Mouse (Mus musculus) limb, embryonic 13.5 days (tissue): ENCODE measurements around the gene BC051019. TPM values are rescaled to one million over a fixed set of nuclear protein-coding genes. Genes with fewer than 3 reads are reported as not detected.

Experiments
- ATAC-seq: fragments of 200-750 bp; cut with Nextera tagmentation; 2 replicates; pipeline ENCODE4 v1.8.0; 2017; ENCODE audit warnings: low read depth, moderate number of reproducible peaks, moderate TSS enrichment; ENCODE audit not compliant: low FRiP score
- H3K27ac ChIP-seq: fragments of 300-500 bp; sonication (generic); 2 replicates; pipeline ENCODE4 v1.5.1; 2015; ENCODE audit warnings: inconsistent platforms, mild to moderate bottlenecking, moderate library complexity
- H3K27me3 ChIP-seq: fragments of 300-500 bp; sonication (generic); 2 replicates; pipeline ENCODE4 v1.6.1; 2015; ENCODE audit warnings: mild to moderate bottlenecking, inconsistent platforms
- H3K36me3 ChIP-seq: fragments of 300-500 bp; sonication (generic); 2 replicates; pipeline ENCODE4 v1.6.1; 2015; ENCODE audit warnings: inconsistent platforms, mild to moderate bottlenecking, moderate library complexity
- H3K4me1 ChIP-seq: fragments of 300-500 bp; sonication (generic); 2 replicates; pipeline ENCODE4 v1.6.1; 2015; ENCODE audit warnings: inconsistent platforms
- H3K4me2 ChIP-seq: fragments of 300-500 bp; sonication (generic); replicated peaks from 2 replicates; pipeline ENCODE4 v1.6.1; 2015; ENCODE audit warnings: inconsistent platforms, mild to moderate bottlenecking, moderate library complexity
- H3K4me3 ChIP-seq: fragments of 300-500 bp; sonication (generic); 2 replicates; pipeline ENCODE4 v1.5.1; 2015; ENCODE audit warnings: moderate library complexity, mild to moderate bottlenecking, inconsistent platforms
- H3K9ac ChIP-seq: fragments of 300-500 bp; sonication (generic); 2 replicates; pipeline ENCODE4 v1.6.1; 2015; ENCODE audit warnings: mild to moderate bottlenecking, inconsistent platforms
- H3K9me3 ChIP-seq: fragments of 300-500 bp; sonication (generic); 2 replicates; pipeline ENCODE4 v1.6.1; 2016; ENCODE audit warnings: inconsistent platforms
- WGBS: fragments of 180-500 bp; shearing (Covaris S2); methylation state at CpG from one replicate; pipeline ENCODE4 v1.1.7; 2015; 5-methylcytosine and 5-hydroxymethylcytosine counted together
- polyA plus RNA-seq: library from polyadenylated mRNA; unstranded; fragments of >200 nt; fragmentation: Nextera tagmentation; extraction: Ambion mirVana; gene quantifications from 2 replicates; pipeline ENCODE4 v1.2.1, GENCODE M21; 2015

BC051019 gene
- polyA plus RNA-seq, 1 experiment from 2014 or later = 0.19 TPM

GRCm38 (mm10) chr7:109674944-109675628, 48.6 kb downstream of the BC051019 start:
- no peak overlapping the region for H3K4me3 ChIP-seq
- H3K36me3 ChIP-seq = no peaks in the 10 kb centered on the region
- peaks cover 17% of the 10 kb centered on the region for H3K4me1 ChIP-seq
- H3K4me2 ChIP-seq = no peak overlapping the region
- WGBS = 51% methylated on average over 4 of the region's 4 CpGs
- no peak for ATAC-seq
- no peaks in the 10 kb centered on the region for H3K9me3 ChIP-seq
- no peaks in the 10 kb centered on the region for H3K27me3 ChIP-seq
- no peak overlapping the region for H3K9ac ChIP-seq
- no peak overlapping the region for H3K27ac ChIP-seq

- Histone ChIP-seq H3K4me1 (peaks cover 34% of the 10 kb centered on the region), H3K9me3 (no peaks in the 10 kb centered on the region), H3K4me3 (peak overlapping the region; percentile 77), H3K9ac (peak overlapping the region; percentile 88), H3K27ac (peak overlapping the region; percentile 99), H3K36me3 (no peaks in the 10 kb centered on the region), H3K27me3 (no peaks in the 10 kb centered on the region), H3K4me2 (peak overlapping the region; percentile 73)
- ATAC-seq = peak; percentile 97
- WGBS = under 1% methylated on average over 37 of the region's 44 CpGs
Measured at GRCm38 (mm10) chr7:109671581-109672471, 51.8 kb downstream of the BC051019 start.

- Histone ChIP-seq H3K36me3 (no peaks in the 10 kb centered on the region), H3K27me3 (no peaks in the 10 kb centered on the region), H3K4me3 (peak overlapping the region; percentile 11), H3K4me2 (peak overlapping the region; percentile 73), H3K4me1 (peaks cover 34% of the 10 kb centered on the region), H3K27ac (no peak overlapping the region), H3K9ac (0 out of 2 replicates have a peak overlapping the region, but pooled peaks have one; percentile 21), H3K9me3 (no peaks in the 10 kb centered on the region)
- no peak for ATAC-seq
- WGBS = 65% methylated on average over 5 of the region's 5 CpGs
Measured at GRCm38 (mm10) chr7:109669426-109670170, 54.1 kb downstream of the BC051019 start.

GRCm38 (mm10) chr7:109666664-109667063, 57.0 kb downstream of the BC051019 start:
- 86% methylated on average over 5 of the region's 5 CpGs for WGBS
- no peak for ATAC-seq
- Histone ChIP-seq H3K4me1 (peaks cover 27% of the 10 kb centered on the region), H3K36me3 (no peaks in the 10 kb centered on the region), H3K27ac (no peak overlapping the region), H3K4me3 (no peak overlapping the region), H3K9ac (no peak overlapping the region), H3K27me3 (no peaks in the 10 kb centered on the region), H3K4me2 (no peak overlapping the region), H3K9me3 (no peaks in the 10 kb centered on the region)

- 73% methylated on average over 4 of the region's 4 CpGs for WGBS
- no peak for ATAC-seq
- H3K27ac ChIP-seq = no peak overlapping the region
Measured at GRCm38 (mm10) chr7:109662626-109663025, 61.0 kb downstream of the BC051019 start.

More at GRCm38 (mm10) chr7:109662626-109663025, 61.0 kb downstream of the BC051019 start:
- H3K27me3 ChIP-seq = no peaks in the 10 kb centered on the region
- peaks cover 7% of the 10 kb centered on the region; the same call in 1 of the 2 replicates for H3K4me1 ChIP-seq
- no peak overlapping the region for H3K4me2 ChIP-seq
- no peak overlapping the region for H3K9ac ChIP-seq
- H3K9me3 ChIP-seq = no peaks in the 10 kb centered on the region
- H3K36me3 ChIP-seq = no peaks in the 10 kb centered on the region
- no peak overlapping the region for H3K4me3 ChIP-seq

Other genes with a start within 250 kb of the BC051019 start
- gene Trim66, start 215.7 kb downstream of the BC051019 start, polyA plus RNA-seq = 0.04 and 0.05 TPM in 2 replicates
- gene Rpl27a, start 204.7 kb downstream of the BC051019 start, polyA plus RNA-seq = 141 and 145 TPM in 2 replicates
- gene St5, start 20.2 kb downstream of the BC051019 start, polyA plus RNA-seq = 40.6 and 47.3 TPM in 2 replicates
- gene Akip1, start 20.2 kb downstream of the BC051019 start, polyA plus RNA-seq = 33.3 and 37.8 TPM in 2 replicates
- not detected in 2 replicates for gene Ascl3, start 7.9 kb upstream of the BC051019 start, polyA plus RNA-seq
- gene Tmem9b, start 29.0 kb upstream of the BC051019 start, polyA plus RNA-seq = 46.8 and 47.8 TPM in 2 replicates
- gene Nrip3, start 58.2 kb upstream of the BC051019 start, polyA plus RNA-seq = 0.49 and 0.73 TPM in 2 replicates
- gene Scube2, start 141.8 kb upstream of the BC051019 start, polyA plus RNA-seq = 4.5 and 6.5 TPM in 2 replicates
- gene Dennd5a, start 236.6 kb upstream of the BC051019 start, polyA plus RNA-seq = 42.4 and 42.7 TPM in 2 replicates